27 mouse cellular contexts compared by ENCODE assay signal in the genomic region with DNA sequence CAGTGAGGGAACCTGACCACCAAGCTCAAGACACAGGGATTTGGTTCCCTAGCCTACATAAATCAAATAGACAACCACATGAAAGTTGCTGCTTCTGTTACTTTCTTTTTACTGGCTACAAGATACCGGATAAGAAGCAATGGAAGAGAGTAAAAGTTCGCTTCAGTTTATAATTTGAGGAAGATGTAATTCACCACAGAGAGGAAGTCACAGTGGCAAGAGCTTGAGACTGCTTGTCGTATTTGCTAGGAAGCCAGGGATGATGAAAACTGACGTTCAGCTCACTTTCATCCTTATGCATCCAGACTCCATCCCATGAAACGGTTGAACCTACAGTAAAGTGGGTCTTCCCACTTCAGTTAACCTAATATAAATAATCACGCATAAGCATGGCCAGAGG.
DNase-seq lines count a peak whose midpoint lies in the region; ATAC-seq and TF ChIP-seq lines count a peak whose summit lies in the region.
"Had no signal": no experiment of that assay in that cellular context is flagged by ENCODE, and none has a peak within 500 bp of the region (broad histone marks: within the 10 kb centered on the region; RNA-seq: fewer than 3 reads in every experiment).

No protein-coding gene starts in this region.

- no peaks in the 10 kb centered on the region for H3K79me2 ChIP-seq in heart, adult 2 months (replicated peaks; ENCODE audit: control insufficient read depth, insufficient read depth, low read length)

- no peaks in the 10 kb centered on the region for H3K9me3 ChIP-seq in midbrain, embryonic 11.5 days (ENCODE audit: control insufficient read depth, low read length)
- H3K9me3 ChIP-seq: embryonic facial prominence, embryonic 13.5 days; forebrain, embryonic 12.5 days; hindbrain, embryonic 10.5 days; limb, embryonic 10.5 days; midbrain, embryonic 10.5 days had no signal

- H3K4me1 ChIP-seq in heart, adult 2 months (ENCODE audit: control insufficient read depth, insufficient read depth, low read length): peaks cover 3% of the 10 kb centered on the region
- no peaks in the 10 kb centered on the region for H3K4me1 ChIP-seq in midbrain, embryonic 11.5 days (ENCODE audit: control insufficient read depth, insufficient read depth, low read length)
- H3K4me1 ChIP-seq: embryonic facial prominence, embryonic 13.5 days; forebrain, embryonic 12.5 days; hindbrain, embryonic 10.5 days; limb, embryonic 10.5 days; midbrain, embryonic 10.5 days had no signal

- TF ChIP-seq CTCF in heart, adult 2 months (IDR thresholded peaks at IDR 0.05): no peak

- 58% methylated on average over 6 of the region's 6 CpGs for WGBS in heart, adult 2 months
- WGBS in midbrain, embryonic 11.5 days: 92% methylated on average over 6 of the region's 6 CpGs

- peak; percentile 67 to 72 for ATAC-seq in hematopoietic stem cell, adult 5-6 weeks (replicated peaks in 1 of 2; ENCODE audit: insufficient read depth in 1 of 2, low FRiP score in 2 of 2, low TSS enrichment in 1 of 2, low read depth in 1 of 2, poor library complexity in 2 of 2, severe bottlenecking in 2 of 2)
- peak; percentile 36; the same call in 1 of the 2 replicates for ATAC-seq in monocyte, adult 5-6 weeks (replicated peaks; ENCODE audit: insufficient number of reproducible peaks, low FRiP score, low TSS enrichment, poor library complexity, severe bottlenecking)
- no peak for ATAC-seq in midbrain, embryonic 11.5 days (ENCODE audit: low FRiP score)
- ATAC-seq: CD4-positive, CD25-positive, alpha-beta regulatory T cell, adult 4 months; hindbrain, embryonic 16.5 days; intestine, postnatal 0 days had no signal

- no peak overlapping the region for H3K4me3 ChIP-seq in heart, adult 2 months
- H3K4me3 ChIP-seq in midbrain, embryonic 11.5 days (ENCODE audit: low read depth, low read length): no peak overlapping the region
- H3K4me3 ChIP-seq: embryonic facial prominence, embryonic 13.5 days; erythroblast, embryonic 14.5 days; forebrain, embryonic 12.5 days; hindbrain, embryonic 10.5 days; limb, embryonic 10.5 days; midbrain, embryonic 10.5 days had no signal

- no peaks in the 10 kb centered on the region for H3K36me3 ChIP-seq in heart, adult 2 months (ENCODE audit: control insufficient read depth, insufficient read depth, low read length)
- H3K36me3 ChIP-seq in midbrain, embryonic 11.5 days (ENCODE audit: control insufficient read depth, insufficient read depth, low read length): no peaks in the 10 kb centered on the region
- H3K36me3 ChIP-seq: embryonic facial prominence, embryonic 13.5 days; forebrain, embryonic 12.5 days; hindbrain, embryonic 10.5 days; limb, embryonic 10.5 days; midbrain, embryonic 10.5 days had no signal

- no peak for DNase-seq in heart, adult 2 months
- no peak for DNase-seq in heart, postnatal 10 days
- DNase-seq in MEL-GATA-1-ER (ENCODE audit: extremely low read depth, low read depth): peak; percentile 2
- no peak for DNase-seq in midbrain, embryonic 11.5 days (ENCODE audit: low spot score, missing footprints)
- DNase-seq in layer of hippocampus, adult 18-20 months (ENCODE audit: low spot score in 2 of 2): no peak
- DNase-seq in gastrocnemius, adult 8-10 months (ENCODE audit: low spot score in 2 of 2): no peak
- DNase-seq: adrenal gland, postnatal 25 days; cerebellum, adult 18-20 months; cerebellum, postnatal 25 days; gastrocnemius, postnatal 14 days; liver; lung, adult 2 months; lung, postnatal 14 days; right cerebral cortex, postnatal 14 days; spleen, adult 18-20 months; thymus, postnatal 14 days had no signal

- H3K4me2 ChIP-seq in midbrain, embryonic 11.5 days: no peak overlapping the region
- H3K4me2 ChIP-seq: embryonic facial prominence, embryonic 13.5 days; forebrain, embryonic 12.5 days had no signal

- no peak for TF ChIP-seq EP300 in heart, adult 2 months (IDR thresholded peaks at IDR 0.05; ENCODE audit: insufficient read depth, low read depth, low read length)

- no peak overlapping the region for H3K9ac ChIP-seq in heart, adult 2 months (ENCODE audit: low read depth, low read length)
- H3K9ac ChIP-seq in midbrain, embryonic 11.5 days (ENCODE audit: low read length): no peak overlapping the region
- H3K9ac ChIP-seq: embryonic facial prominence, embryonic 13.5 days; forebrain, embryonic 12.5 days had no signal

- no peak for TF ChIP-seq POLR2A in heart, adult 2 months (IDR thresholded peaks at IDR 0.05; ENCODE audit: insufficient read depth, low read depth, low read length)

- H3K27me3 ChIP-seq in heart, adult 2 months (ENCODE audit: control insufficient read depth, insufficient read depth, low read length): no peaks in the 10 kb centered on the region
- no peaks in the 10 kb centered on the region for H3K27me3 ChIP-seq in midbrain, embryonic 11.5 days (ENCODE audit: control insufficient read depth, insufficient read depth, low read length)
- H3K27me3 ChIP-seq: embryonic facial prominence, embryonic 13.5 days; forebrain, embryonic 12.5 days had no signal

- H3K27ac ChIP-seq in heart, adult 2 months: peak overlapping the region; percentile 45; the same call in 1 of the 2 replicates
- no peak overlapping the region for H3K27ac ChIP-seq in midbrain, embryonic 11.5 days (ENCODE audit: low read depth, low read length)
- H3K27ac ChIP-seq: embryonic facial prominence, embryonic 13.5 days; forebrain, embryonic 12.5 days; hindbrain, embryonic 10.5 days; limb, embryonic 10.5 days; midbrain, embryonic 10.5 days had no signal

- intact Hi-C loops in heart, adult 2 months (cut with DNase I): no loop called here
- intact Hi-C loops in heart, postnatal 10 days (cut with DNase I): loop anchor here (5.0 kb wide), 1 partner anchor 102 kb away; a partner anchor contains a TSS
